Comparison of ENCODE assay signal across 23 mouse cellular contexts in the genomic region with DNA sequence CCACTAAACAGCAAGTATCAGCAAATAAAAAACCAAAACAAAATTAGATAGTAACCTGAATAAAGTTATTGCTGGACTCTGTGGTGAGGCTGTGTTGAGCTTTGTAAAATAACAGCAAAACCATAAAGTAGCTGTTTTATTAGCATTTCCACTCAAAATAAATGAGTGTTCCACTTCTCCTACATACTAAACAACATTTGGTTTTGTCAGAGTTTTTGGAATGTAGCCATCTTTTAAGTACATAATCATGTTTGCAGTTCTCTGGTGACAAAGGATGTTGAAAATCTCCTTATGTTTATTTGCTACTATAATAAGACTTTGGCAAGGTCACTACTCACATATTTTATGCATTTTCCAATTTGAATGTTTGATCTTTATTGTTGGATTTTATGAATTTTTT.
A peak's percentile ranks its signal among the peaks of the same experiment; 100 is the strongest.
DNase-seq lines count a peak whose midpoint lies in the region; ATAC-seq and TF ChIP-seq lines count a peak whose summit lies in the region.
"Had no signal": no experiment of that assay in that cellular context is flagged by ENCODE, and none has a peak within 500 bp of the region (broad histone marks: within the 10 kb centered on the region; RNA-seq: fewer than 3 reads in every experiment).

No protein-coding gene starts in this region.

- H3K9me3 ChIP-seq in kidney, postnatal 0 days (replicated peaks; ENCODE audit: low read length): no peaks in the 10 kb centered on the region
- H3K9me3 ChIP-seq in lung, embryonic 16.5 days (ENCODE audit: control insufficient read depth, low read length): no peaks in the 10 kb centered on the region
- H3K9me3 ChIP-seq: embryonic facial prominence, embryonic 13.5 days; embryonic facial prominence, embryonic 15.5 days; forebrain, embryonic 10.5 days; forebrain, embryonic 12.5 days had no signal

- H3K4me1 ChIP-seq in kidney, postnatal 0 days (replicated peaks; ENCODE audit: insufficient read depth, low read length): no peaks in the 10 kb centered on the region
- 0 out of 2 replicates have a peak, but pooled peaks cover 3% of the 10 kb centered on the region for H3K4me1 ChIP-seq in lung, embryonic 16.5 days (replicated peaks; ENCODE audit: control insufficient read depth, insufficient read depth, low read length)
- H3K4me1 ChIP-seq: embryonic facial prominence, embryonic 13.5 days; embryonic facial prominence, embryonic 15.5 days; forebrain, embryonic 12.5 days had no signal

- TF ChIP-seq POLR2A in brain, embryonic 14.5 days (IDR thresholded peaks at IDR 0.05; ENCODE audit: borderline replicate concordance, extremely low read depth, insufficient read depth, insufficient read length, poor library complexity, severe bottlenecking): no peak

- no peak for TF ChIP-seq CTCF in kidney, postnatal 0 days (IDR thresholded peaks at IDR 0.05; ENCODE audit: low read depth)
- no peak for TF ChIP-seq CTCF in brain, embryonic 14.5 days (IDR thresholded peaks at IDR 0.05; ENCODE audit: borderline replicate concordance, extremely low read depth, insufficient read depth, insufficient read length)

- H3K9ac ChIP-seq in kidney, postnatal 0 days (ENCODE audit: low read depth, low read length): no peak overlapping the region
- H3K9ac ChIP-seq in lung, embryonic 16.5 days (ENCODE audit: low read length): no peak overlapping the region
- H3K9ac ChIP-seq: embryonic facial prominence, embryonic 13.5 days; embryonic facial prominence, embryonic 15.5 days; forebrain, embryonic 12.5 days had no signal

- peak; percentile 74 for DNase-seq in kidney, postnatal 0 days (ENCODE audit: low spot score)
- no peak for DNase-seq in kidney, adult 8-10 months
- no peak for DNase-seq in lung, postnatal 4 days
- DNase-seq in brain, adult 2 months (ENCODE audit: low read depth, low spot score): peak; percentile 1
- DNase-seq in brain, embryonic 14.5 days (ENCODE audit: low read depth): peak; percentile 12
- DNase-seq in left cerebral cortex, adult 18-20 months (ENCODE audit: low spot score in 2 of 2): no peak
- DNase-seq: adrenal gland, adult 2 months; adrenal gland, postnatal 10 days; adrenal gland, postnatal 25 days; cerebellum, adult 11 months; cerebellum, adult 18-20 months; cerebellum, adult 8-10 months; cerebellum, adult 9-11 months; cerebellum, postnatal 14 days; cerebellum, postnatal 36 days; embryo, embryonic 11 days had no signal

- no peaks in the 10 kb centered on the region for H3K27me3 ChIP-seq in kidney, postnatal 0 days (ENCODE audit: insufficient read depth, low read length)
- H3K27me3 ChIP-seq in lung, embryonic 16.5 days (ENCODE audit: control insufficient read depth, insufficient read depth, low read depth, low read length): no peaks in the 10 kb centered on the region
- H3K27me3 ChIP-seq: embryonic facial prominence, embryonic 13.5 days; embryonic facial prominence, embryonic 15.5 days; forebrain, embryonic 12.5 days had no signal

- ATAC-seq in kidney, postnatal 0 days (replicated peaks; ENCODE audit: low FRiP score, low read depth): no peak
- ATAC-seq in lung, embryonic 16.5 days (ENCODE audit: low read depth): peak; percentile 52
- ATAC-seq: forebrain, embryonic 16.5 days had no signal

- H3K27ac ChIP-seq in kidney, postnatal 0 days: no peak overlapping the region
- H3K27ac ChIP-seq in lung, embryonic 16.5 days (ENCODE audit: low read length): no peak overlapping the region
- H3K27ac ChIP-seq: embryonic facial prominence, embryonic 13.5 days; embryonic facial prominence, embryonic 15.5 days; forebrain, embryonic 10.5 days; forebrain, embryonic 12.5 days had no signal

- no peak overlapping the region for H3K4me3 ChIP-seq in kidney, postnatal 0 days (replicated peaks; ENCODE audit: low read depth, low read length)
- H3K4me3 ChIP-seq in lung, embryonic 16.5 days (ENCODE audit: low read length): no peak overlapping the region
- H3K4me3 ChIP-seq: embryonic facial prominence, embryonic 13.5 days; embryonic facial prominence, embryonic 15.5 days; erythroblast, embryonic 14.5 days; forebrain, embryonic 10.5 days; forebrain, embryonic 12.5 days had no signal

- no peak overlapping the region for H3K4me2 ChIP-seq in kidney, postnatal 0 days (ENCODE audit: low read length)
- no peak overlapping the region for H3K4me2 ChIP-seq in lung, embryonic 16.5 days (ENCODE audit: low read depth, low read length)
- H3K4me2 ChIP-seq: embryonic facial prominence, embryonic 13.5 days; embryonic facial prominence, embryonic 15.5 days; forebrain, embryonic 12.5 days had no signal

- H3K36me3 ChIP-seq in kidney, postnatal 0 days (ENCODE audit: insufficient read depth, low read length): no peaks in the 10 kb centered on the region
- no peaks in the 10 kb centered on the region for H3K36me3 ChIP-seq in lung, embryonic 16.5 days (ENCODE audit: control insufficient read depth, insufficient read depth, low read length)
- H3K36me3 ChIP-seq: embryonic facial prominence, embryonic 13.5 days; embryonic facial prominence, embryonic 15.5 days; forebrain, embryonic 10.5 days; forebrain, embryonic 12.5 days had no signal

Comparison
In these comparisons a context has a peak if more than half of its experiments do, and no peak if none do; other contexts are left out.
1. DNase-seq: peak in kidney, postnatal 0 days (single experiment), brain, adult 2 months (single experiment) and brain, embryonic 14.5 days (single experiment); none in kidney, adult 8-10 months (0 of 2), lung, postnatal 4 days (0 of 2) and left cerebral cortex, adult 18-20 months (0 of 2).